Mouse (Mus musculus) ES-CJ7 (cell line): ENCODE results near the gene Hoxa5.

ENCODE experiments used
- DNase-seq: peaks from one replicate; pipeline ENCODE4 v3.0.0; 2011; ENCODE audit warnings: low read depth, low spot score

Hoxa5 gene

GRCm38 (mm10) chr6:52227470-52228222 is 23.3 kb upstream of the Hoxa5 start:
- no peak for DNase-seq

DNA sequence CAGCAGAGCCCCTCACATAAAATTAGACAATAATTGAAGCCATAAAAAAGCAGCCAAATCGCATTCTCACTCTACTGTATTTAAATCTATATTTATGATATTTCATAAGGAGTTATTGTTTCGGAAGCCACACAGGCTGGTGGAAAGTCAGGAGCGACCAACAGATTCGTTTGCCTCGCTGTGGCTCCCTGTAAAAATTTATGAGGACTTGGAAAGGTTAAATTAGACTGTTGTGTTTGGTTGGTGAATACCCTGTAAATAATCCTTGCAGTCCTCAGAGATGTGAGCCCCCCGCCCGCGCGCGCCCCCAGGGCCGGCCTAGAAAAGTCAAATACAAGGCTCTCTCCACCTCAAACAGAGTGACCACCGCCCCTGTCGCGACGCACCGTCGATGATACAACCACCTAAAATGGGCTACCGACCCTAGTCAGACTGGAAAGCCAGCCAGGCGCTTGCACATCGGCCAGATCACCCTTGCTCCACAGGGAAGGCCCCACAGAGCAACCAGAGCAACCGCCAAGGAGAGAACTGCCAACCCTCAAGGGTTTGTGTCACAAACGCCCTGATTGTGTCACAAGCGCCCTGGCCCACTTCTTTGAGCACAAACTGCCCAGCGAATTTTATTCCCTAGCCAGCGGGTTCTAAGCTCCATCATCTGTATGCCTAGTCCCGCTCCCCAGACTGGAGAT is 22.3 kb upstream of the Hoxa5 start:
- DNase-seq, result peak; percentile 40

DNA sequence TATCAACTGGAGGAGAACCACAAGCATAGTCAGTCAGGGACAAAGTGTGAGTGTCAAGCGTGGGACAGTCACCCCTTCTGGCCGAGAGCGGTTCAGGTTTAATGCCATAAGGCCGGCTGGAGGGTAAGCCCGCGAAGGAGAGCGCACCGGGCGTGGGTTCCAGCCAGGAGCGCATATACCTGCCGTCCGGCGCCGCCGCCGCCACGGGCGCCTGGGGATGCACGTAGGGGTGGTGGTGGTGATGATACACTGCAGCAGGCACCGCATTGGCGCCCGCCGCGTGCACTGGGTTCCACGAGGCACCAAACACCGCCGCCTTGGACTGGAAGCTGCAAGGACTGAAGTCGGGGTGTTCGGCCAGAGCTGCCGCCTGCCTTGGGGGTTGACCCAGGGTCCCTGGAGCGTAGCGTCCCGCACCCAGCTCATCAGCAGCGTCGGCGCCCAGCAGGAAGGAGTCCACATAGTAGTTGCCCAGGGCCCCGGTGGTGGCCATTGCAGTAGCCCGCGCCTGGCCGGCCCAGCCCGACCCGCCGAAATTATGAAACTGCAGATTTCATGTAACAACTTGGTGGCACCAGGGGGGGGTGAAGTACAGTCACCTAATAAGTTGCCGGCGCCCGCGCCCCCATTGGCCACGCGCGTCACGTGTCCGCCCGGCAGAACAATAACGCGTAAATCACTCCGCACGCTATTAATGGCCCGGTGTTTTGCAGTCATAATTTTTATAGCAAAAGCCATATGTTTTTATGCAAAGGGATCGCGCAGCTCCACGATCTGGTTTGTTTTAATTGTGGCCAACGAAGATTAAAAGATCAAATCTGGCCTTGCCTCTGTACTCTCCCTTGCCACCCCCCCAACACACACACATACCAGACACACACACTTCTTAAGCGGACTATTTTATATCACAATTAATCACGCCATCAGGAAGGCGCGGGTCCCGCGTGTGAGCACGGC is 21.5 kb upstream of the Hoxa5 start:
- DNase-seq, result peak; percentile 65

DNA sequence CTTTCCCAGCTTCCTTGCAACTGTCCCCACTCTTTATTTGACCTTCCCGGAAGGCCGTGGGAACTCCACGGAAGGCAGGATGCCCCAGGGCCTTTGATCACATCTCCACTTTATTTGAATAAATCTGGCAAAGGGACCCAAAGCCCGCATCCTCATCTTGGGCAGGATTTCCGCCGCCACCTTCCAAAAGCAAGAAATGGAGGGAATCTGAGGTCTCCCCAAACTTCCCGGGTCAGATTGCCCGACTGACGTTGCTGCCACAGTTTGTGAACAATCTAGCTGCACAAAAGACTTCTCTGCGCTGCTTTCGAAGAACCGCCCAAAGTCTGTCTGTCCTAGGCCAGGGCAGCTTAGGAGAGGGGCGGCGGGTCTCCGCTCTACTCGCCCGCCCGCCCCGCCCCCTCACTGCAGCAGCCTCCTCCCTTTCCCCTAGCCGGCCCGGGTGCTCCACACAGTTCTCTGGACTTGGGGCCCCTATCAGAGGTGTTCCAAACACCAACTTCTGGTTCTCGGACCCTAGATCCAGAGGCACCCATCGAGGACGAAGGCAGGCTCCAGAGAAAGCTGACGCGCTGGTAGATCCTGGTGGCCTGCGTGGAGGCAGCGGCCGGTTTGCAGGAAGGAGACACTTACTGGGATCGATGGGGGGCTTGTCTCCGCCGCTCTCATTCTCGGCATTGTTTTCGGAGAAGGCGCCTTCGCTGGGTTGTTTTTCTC is 20.7 kb upstream of the Hoxa5 start:
- peak; percentile 78 for DNase-seq

GRCm38 (mm10) chr6:52223939-52224760 is 19.8 kb upstream of the Hoxa5 start:
- DNase-seq, result peak; percentile 41

DNA sequence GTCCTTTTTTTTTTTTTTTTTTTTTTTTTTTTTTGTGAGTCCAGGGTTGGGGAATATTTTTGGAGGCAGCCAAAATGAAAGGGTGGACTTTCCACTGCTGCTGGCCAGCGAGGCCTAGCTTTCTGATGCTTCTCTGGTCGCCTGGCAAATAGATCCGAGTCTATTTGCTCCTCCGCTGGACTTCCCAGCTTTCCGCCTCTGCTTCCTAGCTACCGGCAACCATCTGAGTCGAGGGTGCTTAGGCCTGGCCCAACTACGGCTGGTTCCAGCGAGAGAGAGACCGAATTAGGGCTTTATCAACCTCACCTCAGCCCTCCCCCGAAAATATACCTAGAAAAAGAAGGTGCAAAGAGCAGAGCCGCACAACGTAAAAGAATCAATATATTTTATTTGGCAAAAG is 18.3 kb upstream of the Hoxa5 start:
- no peak for DNase-seq

GRCm38 (mm10) chr6:52221993-52222685 is 17.8 kb upstream of the Hoxa5 start:
- peak; percentile 16 for DNase-seq

DNA sequence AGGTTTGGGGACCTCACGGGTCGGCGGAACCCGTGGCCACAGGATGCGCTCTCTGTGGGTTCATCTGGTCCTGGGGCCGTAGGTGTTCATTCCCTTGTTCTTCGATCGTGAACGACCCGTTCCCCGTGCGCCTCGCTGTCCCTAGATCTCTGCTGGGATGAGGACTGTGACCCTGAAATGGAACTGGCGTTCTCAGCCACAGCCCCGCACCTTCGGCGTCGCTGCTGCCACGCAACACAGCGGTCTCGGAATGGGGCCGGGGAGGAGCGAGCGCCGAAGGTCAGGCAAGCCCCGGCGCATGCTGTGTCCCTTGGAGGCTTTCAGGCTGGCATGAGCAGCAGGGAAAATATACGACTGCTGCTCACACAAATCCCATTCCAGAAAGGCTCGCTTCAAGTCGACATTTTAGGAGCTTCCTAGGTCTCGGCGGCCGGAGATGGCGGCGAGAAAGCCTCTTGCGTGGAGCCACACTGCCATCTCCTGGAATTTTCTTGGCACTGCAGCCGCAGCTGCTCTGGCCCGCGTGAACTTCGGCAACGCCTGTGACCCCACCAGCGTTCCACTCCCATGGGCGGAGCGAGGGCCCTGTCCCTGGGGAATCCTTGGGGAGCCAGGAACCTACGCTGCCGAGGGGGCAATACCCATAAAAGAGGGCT is 17.1 kb upstream of the Hoxa5 start, which contains the start of gene Hoxa7:
Gene Hoxa7 (minus strand): TSS at position 518 of the 656 bp plus-strand sequence.
- DNase-seq, result peak; percentile 93

DNA sequence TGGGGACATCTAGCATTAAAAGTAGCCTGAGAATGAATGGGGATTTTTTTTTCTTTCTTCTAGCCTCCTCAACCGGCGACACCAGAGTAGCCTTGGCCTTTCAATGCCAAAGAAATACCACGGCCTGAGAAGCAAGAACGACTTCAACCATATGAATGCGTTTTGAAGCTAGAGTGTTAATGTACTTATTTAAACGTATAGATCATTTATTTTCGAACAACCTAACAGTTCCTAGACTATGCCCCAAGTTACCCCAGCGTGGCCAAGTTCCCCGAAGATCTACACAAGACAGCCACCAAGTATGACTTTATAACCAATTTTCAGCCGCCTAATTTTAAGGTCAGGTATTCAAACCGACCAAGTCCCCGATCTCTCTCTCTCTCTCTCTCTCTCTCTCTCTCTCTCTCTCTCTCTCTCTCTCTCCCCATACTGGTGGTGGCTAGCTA is 16.5 kb upstream of the Hoxa5 start:
- no peak for DNase-seq

DNA sequence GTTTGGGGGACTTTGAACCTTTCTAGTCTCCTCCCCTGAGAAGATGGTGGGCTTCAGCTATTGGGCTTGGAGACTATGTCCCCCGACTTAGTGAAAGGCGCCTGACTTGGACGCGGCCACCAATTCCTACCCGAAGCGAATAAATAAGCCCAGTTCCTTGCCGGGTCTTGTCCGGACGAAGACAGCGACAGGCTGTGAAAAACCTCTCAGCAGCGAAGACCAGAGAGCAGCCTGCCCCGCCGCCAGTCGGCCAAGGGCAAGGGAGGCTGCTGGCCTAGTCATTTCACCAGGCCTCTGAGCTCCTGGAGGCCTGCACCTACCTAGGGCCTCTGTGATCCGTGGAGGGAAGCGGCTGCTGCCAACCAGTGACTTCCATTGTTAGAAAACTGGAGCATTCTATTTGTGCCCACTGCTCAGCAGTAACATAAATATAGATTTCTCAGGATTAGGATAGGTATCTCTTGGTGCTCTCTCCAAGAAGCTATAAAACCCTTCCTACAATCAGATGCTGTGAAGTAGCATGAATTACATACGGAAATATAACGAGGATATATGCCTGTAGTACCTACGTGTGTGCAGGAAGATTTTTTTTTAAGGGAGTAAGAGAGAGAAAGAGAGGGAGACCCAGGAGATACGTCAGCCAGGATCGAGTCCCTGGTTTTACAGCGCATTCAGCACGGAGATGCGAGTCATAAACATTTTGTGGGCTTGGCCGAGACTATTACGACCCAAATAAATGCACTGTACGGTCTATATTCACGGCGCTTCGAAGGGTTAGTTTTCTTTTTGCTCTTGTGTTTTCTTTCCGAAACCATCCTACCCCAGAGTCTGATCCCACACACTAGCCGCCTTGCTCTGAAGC is 15.8 kb upstream of the Hoxa5 start:
- DNase-seq, result no peak

- no peak for DNase-seq
These were observed 15.0 kb upstream of the Hoxa5 start for GRCm38 (mm10) chr6:52219234-52219942.

DNA sequence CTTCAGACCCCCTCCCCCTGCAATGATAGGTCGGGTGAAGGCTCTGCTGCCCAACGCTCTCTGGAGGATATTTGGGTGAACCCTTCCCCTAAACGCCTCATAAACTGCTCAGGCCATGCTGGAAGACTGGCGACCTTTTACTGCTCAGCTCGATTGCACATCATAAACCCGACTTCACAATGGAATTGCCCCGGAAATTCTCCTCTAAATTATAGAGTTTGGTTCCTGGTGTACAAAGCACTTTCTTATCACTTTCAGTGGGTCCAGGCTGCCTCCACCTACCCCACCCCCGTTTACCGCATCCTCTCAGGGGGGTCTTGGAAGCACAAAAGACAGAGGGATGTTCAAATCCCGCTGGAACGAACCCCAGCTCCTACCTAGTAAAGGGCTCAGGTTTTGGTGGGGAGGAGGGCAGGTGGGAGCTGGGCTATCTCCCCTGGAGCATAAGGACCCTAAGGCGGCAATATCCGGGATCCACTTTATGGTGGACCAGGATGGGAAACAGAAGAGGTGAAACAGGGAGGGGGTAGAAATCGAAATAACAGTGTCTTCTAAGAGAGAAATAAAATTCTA is 14.3 kb upstream of the Hoxa5 start:
- no peak for DNase-seq

GRCm38 (mm10) chr6:52217895-52218642 is 13.7 kb upstream of the Hoxa5 start:
- peak; percentile 36 for DNase-seq

DNA sequence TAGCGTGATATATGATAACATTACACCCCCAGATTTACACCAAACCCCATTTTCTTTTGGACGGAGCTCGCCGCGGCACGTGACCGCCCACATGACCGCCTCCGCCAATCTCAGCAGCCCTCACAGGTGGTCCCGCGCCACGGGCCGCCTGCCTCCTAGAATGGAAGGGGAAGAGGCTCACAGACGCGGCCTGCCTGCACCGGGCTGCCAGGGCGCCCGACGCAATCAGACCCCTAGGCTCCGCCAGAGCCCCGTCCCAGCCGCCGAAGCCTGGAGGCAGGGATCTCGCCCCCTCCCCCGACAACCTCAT is 13.0 kb upstream of the Hoxa5 start:
- DNase-seq, result peak; percentile 82

GRCm38 (mm10) chr6:52216691-52217458 is 12.5 kb upstream of the Hoxa5 start:
- DNase-seq, result peak; percentile 56
